Comparison of ENCODE assay signal across 30 mouse cellular contexts in the genomic region with DNA sequence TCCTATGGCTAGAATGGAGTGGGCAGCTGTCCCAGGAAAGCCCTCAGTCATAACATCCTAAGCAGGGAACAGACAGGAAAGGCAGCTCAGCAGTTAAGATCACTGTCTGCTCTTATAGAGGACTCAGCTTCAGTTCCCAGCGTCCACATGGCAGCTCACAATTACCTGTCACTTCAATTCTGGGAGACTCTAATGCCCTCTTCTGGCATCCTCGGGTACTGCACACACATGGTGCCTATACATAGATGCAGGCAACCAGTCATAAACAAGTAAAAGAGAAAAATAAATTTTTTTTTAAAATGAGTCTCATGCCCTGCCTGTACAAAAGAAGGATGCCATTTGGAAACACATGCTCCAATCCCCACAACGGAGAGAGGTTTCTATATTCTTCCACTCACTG. TPM values are rescaled to one million over a fixed set of nuclear protein-coding genes. Genes with fewer than 3 reads are reported as not detected.
DNase-seq lines count a peak whose midpoint lies in the region; ATAC-seq and TF ChIP-seq lines count a peak whose summit lies in the region.
"Had no signal": no experiment of that assay in that cellular context is flagged by ENCODE, and none has a peak within 500 bp of the region (broad histone marks: within the 10 kb centered on the region; RNA-seq: fewer than 3 reads in every experiment).

No protein-coding gene starts in this region.

- H3K4me3 ChIP-seq in forebrain, postnatal 0 days (ENCODE audit: low read depth, low read length) = no peak overlapping the region
- no peak overlapping the region for H3K4me3 ChIP-seq in forebrain, embryonic 16.5 days (replicated peaks; ENCODE audit: low read length)
- H3K4me3 ChIP-seq in left cerebral cortex, adult 2 months = no peak overlapping the region
- H3K4me3 ChIP-seq in midbrain, embryonic 11.5 days (ENCODE audit: low read depth, low read length) = no peak overlapping the region
- no peak overlapping the region for H3K4me3 ChIP-seq in midbrain, embryonic 13.5 days (replicated peaks)
- H3K4me3 ChIP-seq: embryonic facial prominence, embryonic 10.5 days; embryonic facial prominence, embryonic 13.5 days; erythroblast, embryonic 14.5 days; forebrain, embryonic 12.5 days; forebrain, embryonic 15.5 days; heart, embryonic 12.5 days; heart, embryonic 15.5 days; hindbrain, embryonic 10.5 days; hindbrain, embryonic 13.5 days; intestine, embryonic 15.5 days had no signal

- intact Hi-C loops in left cerebral cortex, adult 2 months (cut with DNase I) = no loop called here

- H3K9ac ChIP-seq in forebrain, postnatal 0 days = no peak overlapping the region
- H3K9ac ChIP-seq in forebrain, embryonic 16.5 days (replicated peaks; ENCODE audit: low read depth, low read length) = no peak overlapping the region
- no peak overlapping the region for H3K9ac ChIP-seq in midbrain, embryonic 11.5 days (ENCODE audit: low read length)
- H3K9ac ChIP-seq in midbrain, embryonic 13.5 days (replicated peaks) = no peak overlapping the region
- H3K9ac ChIP-seq: embryonic facial prominence, embryonic 13.5 days; forebrain, embryonic 12.5 days; forebrain, embryonic 15.5 days; heart, embryonic 12.5 days; heart, embryonic 15.5 days; hindbrain, embryonic 13.5 days; intestine, embryonic 15.5 days had no signal

- H3K9me3 ChIP-seq in forebrain, postnatal 0 days (ENCODE audit: low read length) = 0 out of 2 replicates have a peak, but pooled peaks cover 5% of the 10 kb centered on the region
- peaks cover 5% of the 10 kb centered on the region for H3K9me3 ChIP-seq in forebrain, embryonic 16.5 days (ENCODE audit: control insufficient read depth, low read length)
- H3K9me3 ChIP-seq in midbrain, embryonic 11.5 days (ENCODE audit: control insufficient read depth, low read length) = peaks cover 4% of the 10 kb centered on the region; the same call in 1 of the 2 replicates
- H3K9me3 ChIP-seq in midbrain, embryonic 13.5 days = 0 out of 2 replicates have a peak, but pooled peaks cover 3% of the 10 kb centered on the region
- H3K9me3 ChIP-seq: forebrain, embryonic 15.5 days; hindbrain, embryonic 13.5 days had no signal

- no peak for ATAC-seq in forebrain, postnatal 0 days
- ATAC-seq in forebrain, embryonic 16.5 days = no peak
- no peak for ATAC-seq in midbrain, embryonic 11.5 days (ENCODE audit: low FRiP score)
- ATAC-seq in midbrain, embryonic 13.5 days = no peak
- ATAC-seq: forebrain, embryonic 15.5 days; intestine, embryonic 15.5 days had no signal

- no peaks in the 10 kb centered on the region for H3K4me1 ChIP-seq in forebrain, postnatal 0 days (ENCODE audit: insufficient read depth)
- no peaks in the 10 kb centered on the region for H3K4me1 ChIP-seq in forebrain, embryonic 16.5 days (replicated peaks; ENCODE audit: control insufficient read depth, insufficient read depth, low read length)
- H3K4me1 ChIP-seq in midbrain, embryonic 11.5 days (ENCODE audit: control insufficient read depth, insufficient read depth, low read length) = no peaks in the 10 kb centered on the region
- no peaks in the 10 kb centered on the region for H3K4me1 ChIP-seq in midbrain, embryonic 13.5 days (replicated peaks)
- H3K4me1 ChIP-seq: embryonic facial prominence, embryonic 10.5 days; embryonic facial prominence, embryonic 13.5 days; forebrain, embryonic 12.5 days; forebrain, embryonic 15.5 days; heart, embryonic 12.5 days; heart, embryonic 15.5 days; hindbrain, embryonic 10.5 days; hindbrain, embryonic 13.5 days; intestine, embryonic 15.5 days had no signal

- no peaks in the 10 kb centered on the region for H3K36me3 ChIP-seq in forebrain, postnatal 0 days (ENCODE audit: insufficient read depth)
- H3K36me3 ChIP-seq in forebrain, embryonic 16.5 days (ENCODE audit: control insufficient read depth, insufficient read depth) = no peaks in the 10 kb centered on the region
- no peaks in the 10 kb centered on the region for H3K36me3 ChIP-seq in midbrain, embryonic 11.5 days (ENCODE audit: control insufficient read depth, insufficient read depth, low read length)
- no peaks in the 10 kb centered on the region for H3K36me3 ChIP-seq in midbrain, embryonic 13.5 days
- H3K36me3 ChIP-seq: embryonic facial prominence, embryonic 10.5 days; embryonic facial prominence, embryonic 13.5 days; forebrain, embryonic 12.5 days; forebrain, embryonic 15.5 days; heart, embryonic 12.5 days; heart, embryonic 15.5 days; hindbrain, embryonic 10.5 days; hindbrain, embryonic 13.5 days; intestine, embryonic 15.5 days had no signal

- DNase-seq in forebrain, postnatal 0 days = no peak
- no peak for DNase-seq in left cerebral cortex, adult 2 months (ENCODE audit: extremely low spot score in 1 of 2, low spot score in 2 of 2)
- DNase-seq in left cerebral cortex, adult 9 months (ENCODE audit: low spot score in 2 of 2) = no peak
- peak; percentile 10 for DNase-seq in midbrain, embryonic 11.5 days (ENCODE audit: low spot score, missing footprints)
- DNase-seq in R1 (ENCODE audit: low read depth, low spot score) = peak; percentile 52
- no peak for DNase-seq in frontal cortex, postnatal 25 days (ENCODE audit: low spot score in 2 of 2)
- DNase-seq: adrenal gland, adult 2 months; adrenal gland, postnatal 14 days; cerebellum, adult 11 months; cerebellum, adult 2 months; cerebellum, adult 9-11 months; cerebellum, postnatal 25 days; embryo, embryonic 11 days; gastrocnemius, postnatal 25 days; heart, adult 18-20 months; heart, postnatal 10 days; heart, postnatal 36 days had no signal

- no peaks in the 10 kb centered on the region for H3K27me3 ChIP-seq in forebrain, postnatal 0 days (ENCODE audit: insufficient read depth, low read length)
- no peaks in the 10 kb centered on the region for H3K27me3 ChIP-seq in forebrain, embryonic 16.5 days (replicated peaks; ENCODE audit: control insufficient read depth, insufficient read depth, low read length)
- H3K27me3 ChIP-seq in midbrain, embryonic 11.5 days (ENCODE audit: control insufficient read depth, insufficient read depth, low read length) = no peaks in the 10 kb centered on the region
- H3K27me3 ChIP-seq in midbrain, embryonic 13.5 days = no peaks in the 10 kb centered on the region
- H3K27me3 ChIP-seq: CH12.LX; embryonic facial prominence, embryonic 13.5 days; forebrain, embryonic 12.5 days; forebrain, embryonic 15.5 days; heart, embryonic 12.5 days; heart, embryonic 15.5 days; hindbrain, embryonic 13.5 days; intestine, embryonic 15.5 days had no signal

- H3K27ac ChIP-seq in forebrain, postnatal 0 days (ENCODE audit: low read depth, low read length) = no peak overlapping the region
- no peak overlapping the region for H3K27ac ChIP-seq in forebrain, embryonic 16.5 days (ENCODE audit: low read length)
- no peak overlapping the region for H3K27ac ChIP-seq in left cerebral cortex, adult 2 months
- H3K27ac ChIP-seq in midbrain, embryonic 11.5 days (ENCODE audit: low read depth, low read length) = no peak overlapping the region
- H3K27ac ChIP-seq in midbrain, embryonic 13.5 days = no peak overlapping the region
- H3K27ac ChIP-seq: embryonic facial prominence, embryonic 10.5 days; embryonic facial prominence, embryonic 13.5 days; forebrain, embryonic 12.5 days; forebrain, embryonic 15.5 days; heart, embryonic 15.5 days; hindbrain, embryonic 10.5 days; hindbrain, embryonic 13.5 days; intestine, embryonic 15.5 days had no signal

- H3K4me2 ChIP-seq in forebrain, postnatal 0 days (ENCODE audit: low read depth) = no peak overlapping the region
- H3K4me2 ChIP-seq in forebrain, embryonic 16.5 days (ENCODE audit: low read length) = no peak overlapping the region
- H3K4me2 ChIP-seq in midbrain, embryonic 11.5 days = no peak overlapping the region
- no peak overlapping the region for H3K4me2 ChIP-seq in midbrain, embryonic 13.5 days (replicated peaks)
- H3K4me2 ChIP-seq: embryonic facial prominence, embryonic 13.5 days; forebrain, embryonic 12.5 days; forebrain, embryonic 15.5 days; heart, embryonic 12.5 days; heart, embryonic 15.5 days; hindbrain, embryonic 13.5 days; intestine, embryonic 15.5 days had no signal

- 0 out of 2 replicates have a peak, but pooled peaks have one; percentile 4 for TF ChIP-seq CTCF in forebrain, postnatal 0 days (IDR thresholded peaks at IDR 0.05; ENCODE audit: low read depth)
- peak; percentile 5 for TF ChIP-seq CTCF in left cerebral cortex, adult 2 months (IDR thresholded peaks at IDR 0.05)

- WGBS in forebrain, postnatal 0 days = 94% methylated on average over 3 of the region's 3 CpGs
- 95% methylated on average over 3 of the region's 3 CpGs for WGBS in forebrain, embryonic 16.5 days
- 89% methylated on average over 3 of the region's 3 CpGs for WGBS in midbrain, embryonic 11.5 days
- 92% methylated on average over 3 of the region's 3 CpGs for WGBS in midbrain, embryonic 13.5 days

RNA-seq across cellular contexts. Expression of a gene that starts 28.7 kb away (rescaled TPM):
- total RNA-seq in forebrain, postnatal 0 days (2014; rRNA removed) = 8.8 and 13.0 TPM in 2 replicates
- polyA plus RNA-seq in forebrain, postnatal 0 days (2015; fragmentation: Nextera tagmentation; extraction: Ambion mirVana) = 2.0 and 2.3 TPM in 2 replicates
- 1.0 and 1.7 TPM in 2 replicates for polyA plus RNA-seq in forebrain, embryonic 16.5 days (2015; fragmentation: Nextera tagmentation; extraction: Ambion mirVana)
- total RNA-seq in left cerebral cortex, adult 2 months (2021) = 10 to 100 TPM; 57.7 to 59.9 TPM
- 0.23 and 0.36 TPM in 2 replicates for polyA plus RNA-seq in midbrain, embryonic 11.5 days (2014; fragmentation: Nextera tagmentation; extraction: Ambion mirVana)
- polyA plus RNA-seq in midbrain, embryonic 13.5 days (2015; fragmentation: Nextera tagmentation; extraction: Ambion mirVana) = 1.2 and 1.3 TPM in 2 replicates
- total RNA-seq: adrenal gland, postnatal 14 days; CH12.LX; heart, adult 18-20 months had no signal
- polyA plus RNA-seq: erythroblast, embryonic 14.5 days had no signal

Comparison
In these comparisons a context has a peak if more than half of its experiments do, and no peak if none do; other contexts are left out.
1. DNase-seq: peak in midbrain, embryonic 11.5 days (single experiment) and R1 (single experiment); none in forebrain, postnatal 0 days (single experiment), left cerebral cortex, adult 2 months (0 of 2), left cerebral cortex, adult 9 months (0 of 2) and frontal cortex, postnatal 25 days (0 of 2).